Mouse (Mus musculus) heart, postnatal 4 days (tissue): Measurements from ENCODE around the gene Cdk5r2. TPM values are rescaled to one million over a fixed set of nuclear protein-coding genes. Genes with fewer than 3 reads are reported as not detected.

Experiments used
- DNase-seq: peaks from one replicate; pipeline ENCODE4 v3.0.0; 2021
- total RNA-seq, 2 experiments: library from RNA; stranded (reverse); gene quantifications; 2 replicates each; pipeline ENCODE4 v1.2.3; 2021

Cdk5r2 gene
- total RNA-seq, 2 experiments from 2014 or later = not detected

GRCm38 (mm10) chr1:74851001-74851775 lies 3.5 kb upstream of the Cdk5r2 start:
- no peak for DNase-seq

GRCm38 (mm10) chr1:74855156-74855555 lies 422 bp downstream of the Cdk5r2 start:
- DNase-seq = peak; percentile 13

DNA sequence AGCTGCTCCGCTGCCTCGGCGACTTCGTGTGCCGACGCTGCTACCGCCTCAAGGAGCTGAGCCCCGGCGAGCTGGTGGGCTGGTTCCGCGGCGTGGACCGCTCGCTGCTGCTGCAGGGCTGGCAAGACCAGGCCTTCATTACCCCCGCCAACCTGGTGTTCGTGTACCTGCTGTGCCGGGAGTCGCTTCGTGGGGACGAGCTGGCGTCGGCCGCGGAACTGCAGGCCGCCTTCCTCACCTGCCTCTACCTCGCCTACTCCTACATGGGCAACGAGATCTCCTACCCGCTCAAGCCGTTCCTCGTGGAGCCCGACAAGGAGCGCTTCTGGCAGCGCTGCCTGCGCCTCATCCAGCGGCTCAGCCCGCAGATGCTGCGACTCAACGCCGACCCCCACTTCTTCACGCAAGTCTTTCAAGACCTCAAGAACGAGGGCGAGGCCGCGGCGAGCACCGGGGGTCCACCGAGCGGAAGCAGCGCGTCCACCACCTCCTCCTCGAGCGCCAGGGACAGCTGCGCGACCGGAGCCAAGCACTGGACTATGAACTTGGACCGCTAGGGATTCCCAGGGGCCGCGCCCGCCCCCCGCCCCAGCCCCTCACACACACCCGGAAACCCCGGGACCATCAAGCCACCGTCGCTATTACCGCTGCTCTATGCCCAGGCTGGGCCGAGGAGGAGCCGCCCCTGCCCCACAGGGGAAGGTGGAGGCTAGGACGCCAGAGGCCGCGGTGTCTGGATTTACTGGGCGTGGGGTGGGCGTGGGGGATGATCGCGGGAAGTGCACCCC lies 1.1 kb downstream of the Cdk5r2 start:
- DNase-seq = no peak

GRCm38 (mm10) chr1:74856439-74856720 lies 1.6 kb downstream of the Cdk5r2 start:
- DNase-seq = no peak

DNA sequence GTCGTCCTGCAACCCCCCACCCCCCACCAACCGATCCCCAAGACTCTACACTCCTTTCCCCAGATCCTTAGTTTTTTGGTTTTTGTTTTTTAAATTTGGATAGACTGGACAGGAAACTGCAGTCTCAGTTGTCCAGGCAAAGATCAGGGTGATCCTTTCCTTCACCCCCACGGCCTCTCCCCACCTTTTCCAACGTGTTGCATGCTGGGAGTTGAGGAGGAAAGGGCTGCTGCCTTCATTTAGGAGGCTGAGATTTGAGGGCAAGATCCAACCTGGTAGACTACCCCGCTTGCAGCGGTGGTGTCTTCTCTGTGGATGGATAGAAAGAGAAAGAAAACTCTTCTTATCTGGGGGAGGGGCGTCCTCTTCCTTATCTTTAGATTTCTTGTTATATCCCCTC lies 2.1 kb downstream of the Cdk5r2 start:
- no peak for DNase-seq

DNA sequence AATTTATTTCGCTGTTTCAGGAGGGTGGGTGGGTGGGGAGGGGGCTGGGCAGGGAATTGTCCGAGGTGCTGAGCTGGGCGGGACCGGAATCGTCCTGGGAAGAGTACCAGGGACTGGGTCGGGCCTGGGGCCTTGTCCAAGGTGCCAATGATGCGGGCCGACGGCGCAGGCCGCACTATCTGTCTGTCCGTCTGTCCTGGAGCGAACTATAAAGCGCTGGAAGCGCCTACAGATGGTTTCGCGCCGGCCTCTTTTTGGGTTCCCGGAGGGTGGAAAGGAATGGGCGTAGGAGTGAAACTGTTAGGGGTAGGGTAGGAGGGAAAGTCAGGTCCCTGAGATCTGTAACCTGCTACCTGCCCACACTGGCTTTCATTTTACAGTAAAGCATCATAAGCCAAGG lies 2.5 kb downstream of the Cdk5r2 start:
- peak; percentile 8 for DNase-seq

- DNase-seq = no peak
Measured at GRCm38 (mm10) chr1:74857677-74858076, 2.9 kb downstream of the Cdk5r2 start.

GRCm38 (mm10) chr1:74858171-74858719 lies 3.5 kb downstream of the Cdk5r2 start:
- DNase-seq = peak; percentile 81

DNA sequence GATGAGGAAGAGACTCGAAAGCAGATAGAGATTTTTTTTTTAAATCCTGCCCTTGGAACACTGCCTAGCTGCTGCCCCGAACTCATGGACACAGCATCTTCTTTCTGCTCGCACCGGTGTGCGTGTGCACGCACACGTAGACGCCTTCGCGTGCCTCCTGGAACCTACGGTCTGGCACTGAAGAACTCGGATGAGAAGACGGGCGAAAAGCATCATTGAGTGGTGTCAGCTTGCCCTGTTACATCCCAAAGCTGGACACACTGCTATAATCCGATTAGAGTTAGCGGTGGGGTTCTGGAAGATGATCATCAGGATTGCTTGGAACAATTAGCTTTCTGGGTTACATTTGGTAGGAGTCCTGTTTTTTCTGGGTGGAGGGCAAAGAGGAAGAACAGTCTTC lies 4.1 kb downstream of the Cdk5r2 start:
- no peak for DNase-seq

DNA sequence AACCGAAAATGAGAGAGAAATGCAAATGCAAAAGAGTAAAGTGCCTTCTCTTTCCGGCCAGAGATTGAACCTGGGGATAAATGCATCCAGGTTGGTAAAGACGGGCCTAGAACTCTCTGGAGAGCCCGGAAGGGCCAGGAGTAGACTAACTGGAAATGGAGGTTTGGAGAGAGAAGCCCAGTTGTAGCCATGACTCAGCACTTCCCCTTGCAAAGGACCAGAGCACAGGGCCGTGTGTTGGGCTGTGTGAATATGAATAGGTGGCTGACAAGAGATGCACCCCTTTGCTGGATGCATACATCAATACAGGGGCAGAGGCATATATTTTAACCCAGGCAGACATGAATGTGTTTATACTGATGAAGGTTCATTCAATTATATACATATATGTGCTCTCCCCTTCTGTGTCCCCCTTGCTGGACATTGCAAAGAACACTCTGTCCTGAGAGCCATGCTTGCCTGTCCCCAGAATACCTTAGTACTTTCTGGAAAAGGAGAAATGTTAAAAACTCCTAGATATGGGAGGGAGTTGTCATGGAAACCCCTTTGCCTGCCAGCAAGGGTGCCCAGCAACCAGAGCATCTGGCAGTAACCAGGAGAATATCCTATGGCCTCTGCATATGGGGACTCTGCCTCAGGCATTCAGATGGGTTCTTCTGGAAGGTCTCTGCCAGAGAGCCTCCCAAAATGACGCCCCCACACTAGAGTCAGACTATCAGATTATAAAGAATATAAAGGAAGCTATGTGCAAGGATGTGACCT lies 4.7 kb downstream of the Cdk5r2 start:
- DNase-seq = no peak

- DNase-seq = no peak
Measured at GRCm38 (mm10) chr1:74861783-74862182, 7.0 kb downstream of the Cdk5r2 start.

DNA sequence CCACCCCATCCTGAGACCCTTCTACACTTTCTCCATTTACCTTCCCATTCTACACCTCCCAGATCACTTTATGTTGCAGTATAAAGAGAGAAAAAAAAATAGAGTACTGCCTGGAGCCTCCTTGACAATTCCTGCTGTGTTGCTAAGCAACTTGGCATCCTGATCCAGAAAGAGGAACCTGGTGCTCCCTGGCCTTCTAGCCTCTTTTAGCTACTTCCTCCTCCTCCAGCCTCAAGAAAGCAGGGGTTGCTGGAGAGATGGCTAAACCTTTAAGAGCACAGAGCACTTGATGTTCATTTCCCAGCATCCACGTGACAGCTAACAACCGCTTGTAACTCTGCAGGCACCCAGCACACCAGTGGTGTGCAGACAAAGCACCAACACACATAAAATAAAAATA lies 17.5 kb downstream of the Cdk5r2 start:
- DNase-seq = no peak

DNA sequence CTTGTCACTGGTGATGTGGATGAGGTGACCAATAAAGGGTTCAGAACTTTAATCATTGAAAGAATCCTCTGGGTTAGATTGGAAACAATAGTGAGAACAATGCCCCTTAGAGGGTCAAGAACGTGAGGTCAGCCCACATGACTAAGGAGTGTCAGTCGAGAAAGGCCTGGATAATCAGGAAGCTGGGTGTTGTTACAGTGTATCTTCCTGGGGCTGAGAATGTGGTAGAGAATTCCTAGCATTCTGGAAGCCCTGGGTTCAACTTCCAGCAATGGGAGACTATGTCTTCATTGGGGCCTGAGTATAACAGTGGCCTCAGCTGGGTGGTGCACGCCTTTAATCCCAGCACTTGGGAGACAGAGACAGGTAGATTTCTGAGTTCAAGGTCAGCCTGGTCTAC lies 22.5 kb downstream of the Cdk5r2 start:
- no peak for DNase-seq

DNA sequence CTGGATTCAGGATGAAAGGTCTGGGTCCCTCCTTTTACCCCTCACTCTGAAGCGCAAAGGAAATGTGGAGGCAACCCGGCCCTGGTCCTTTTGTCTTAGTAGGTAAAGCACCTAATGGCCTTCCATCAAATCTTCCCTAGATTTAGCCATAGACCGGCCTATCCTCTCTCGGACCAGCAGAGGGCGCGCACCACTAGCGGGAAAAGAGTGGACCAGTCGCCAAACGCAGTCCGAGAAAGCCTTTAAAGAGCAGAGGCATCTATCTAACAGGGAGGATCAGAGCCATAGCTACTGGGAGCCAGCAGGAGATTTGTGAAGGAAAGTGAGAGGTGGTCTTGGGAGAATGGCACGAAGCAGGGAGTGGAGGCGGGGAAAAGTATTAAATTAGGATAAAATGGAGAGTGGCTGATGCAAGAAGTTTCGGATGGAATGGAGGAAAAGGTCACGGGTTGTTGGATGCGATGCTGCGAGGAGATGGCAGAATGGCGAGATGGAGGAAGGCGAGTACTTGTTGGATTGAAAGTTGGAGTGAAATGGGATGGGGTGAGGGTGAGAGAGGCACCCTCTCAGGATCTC lies 26.1 kb downstream of the Cdk5r2 start:
- DNase-seq = peak; percentile 73

- DNase-seq = no peak
Measured at GRCm38 (mm10) chr1:74882055-74882734, 27.5 kb downstream of the Cdk5r2 start.

DNA sequence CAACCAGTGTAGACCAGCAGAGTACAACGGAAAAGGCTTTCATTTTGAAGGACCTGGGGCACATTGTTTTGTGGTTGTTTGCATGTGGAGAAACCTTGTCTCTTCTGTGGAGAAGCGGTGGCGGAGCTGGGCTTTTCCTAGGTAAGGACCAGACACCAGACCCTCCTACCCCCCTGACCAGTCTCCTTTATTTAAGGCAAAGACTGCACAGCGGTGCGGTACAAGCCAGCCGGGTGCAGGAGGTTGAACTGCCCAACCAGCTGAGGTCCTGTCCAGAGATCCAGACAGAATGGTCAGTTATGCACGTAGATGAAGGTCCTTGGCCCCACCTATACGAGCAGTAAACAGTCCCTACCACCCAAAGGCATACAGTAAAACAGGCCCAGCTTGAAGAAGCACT lies 28.1 kb downstream of the Cdk5r2 start:
- DNase-seq = no peak

GRCm38 (mm10) chr1:74883441-74883840 lies 28.7 kb downstream of the Cdk5r2 start:
- DNase-seq = no peak

GRCm38 (mm10) chr1:74884196-74885141 lies 29.7 kb downstream of the Cdk5r2 start:
- DNase-seq = no peak

GRCm38 (mm10) chr1:74885369-74886042 lies 30.8 kb downstream of the Cdk5r2 start, which contains the start of gene Fev:
Gene Fev, minus strand, starts transcription at chr1:74885419.
- DNase-seq = no peak

DNA sequence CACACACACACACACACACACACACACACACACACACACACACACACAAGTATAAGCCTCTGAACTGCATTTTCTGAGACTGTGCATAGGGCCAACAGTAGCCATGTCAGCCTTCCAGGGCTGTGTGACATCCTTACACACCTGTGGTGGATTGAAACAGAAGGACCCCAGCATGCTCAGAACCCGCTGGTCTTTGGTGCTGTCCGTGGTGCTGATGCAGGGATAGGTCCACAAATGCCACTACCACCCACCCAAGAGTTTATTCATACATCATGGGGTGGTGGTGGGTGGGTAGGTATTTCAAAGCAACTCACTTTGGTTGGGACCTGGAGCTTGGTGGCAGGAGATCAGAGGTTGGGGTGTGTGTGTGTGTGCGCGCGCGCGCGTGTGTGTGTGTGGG lies 36.8 kb downstream of the Cdk5r2 start:
- DNase-seq = peak; percentile 70
